Mouse (Mus musculus) ES-E14 (cell line): ENCODE measurements around the gene Ces3a.

Experiments
- CHD2 ChIP-seq: IDR thresholded peaks from 2 replicates; pipeline ENCODE4 v1.6.1; 2014; ENCODE audit warnings: mild to moderate bottlenecking, low read depth, low read length, inconsistent platforms
- ZNF384 ChIP-seq: IDR thresholded peaks from 2 replicates; pipeline ENCODE4 v1.6.1; 2012; ENCODE audit warnings: low read depth, low read length, inconsistent platforms

DNA sequence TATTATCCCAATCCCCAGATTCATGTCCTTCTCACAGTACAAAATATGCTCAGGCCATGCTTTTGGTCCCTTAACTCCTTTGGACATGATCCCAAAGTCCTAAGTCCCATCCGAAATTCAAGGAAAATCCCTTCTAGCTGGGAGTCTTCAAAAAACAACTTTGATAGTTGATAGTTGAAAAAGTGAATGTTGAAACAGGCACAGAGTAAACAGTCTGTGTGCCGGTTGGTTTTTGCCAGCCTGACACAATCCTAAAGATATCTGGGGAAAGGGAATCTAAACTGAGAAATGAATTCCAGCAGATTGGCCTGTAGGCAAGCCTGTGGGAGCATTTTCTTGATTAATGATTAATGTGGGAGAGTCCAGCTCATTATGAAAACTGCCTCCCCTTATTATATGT lies 38.4 kb upstream of the Ces3a start:
- no peak for TF ChIP-seq CHD2
- no peak for TF ChIP-seq ZNF384
